Mouse (Mus musculus) inflammation-experienced regulatory T-cells, adult 6 months (primary cell): ENCODE measurements around the gene H2-D1. TPM values are rescaled to one million over a fixed set of nuclear protein-coding genes. Genes with fewer than 3 reads are reported as not detected.
"Not testable (repeated sequence)": the region's sequence is repeated elsewhere in the genome, so short reads cannot be mapped to it uniquely, and the experiment has no call there.

Experiments used
- ATAC-seq: one replicate; pipeline ENCODE4 v1.8.0; 2017
- polyA plus RNA-seq, 3 experiments: library from polyadenylated mRNA; unstranded; fragments of 100-300 nt; shearing (Covaris generic); gene quantifications; one replicate each; pipeline ENCODE4 v1.2.1; 2017

The H2-D1 gene
- 1,000 to 10,000 TPM; 4,089 to 4,363 (median 4,119) TPM for polyA plus RNA-seq

DNA sequence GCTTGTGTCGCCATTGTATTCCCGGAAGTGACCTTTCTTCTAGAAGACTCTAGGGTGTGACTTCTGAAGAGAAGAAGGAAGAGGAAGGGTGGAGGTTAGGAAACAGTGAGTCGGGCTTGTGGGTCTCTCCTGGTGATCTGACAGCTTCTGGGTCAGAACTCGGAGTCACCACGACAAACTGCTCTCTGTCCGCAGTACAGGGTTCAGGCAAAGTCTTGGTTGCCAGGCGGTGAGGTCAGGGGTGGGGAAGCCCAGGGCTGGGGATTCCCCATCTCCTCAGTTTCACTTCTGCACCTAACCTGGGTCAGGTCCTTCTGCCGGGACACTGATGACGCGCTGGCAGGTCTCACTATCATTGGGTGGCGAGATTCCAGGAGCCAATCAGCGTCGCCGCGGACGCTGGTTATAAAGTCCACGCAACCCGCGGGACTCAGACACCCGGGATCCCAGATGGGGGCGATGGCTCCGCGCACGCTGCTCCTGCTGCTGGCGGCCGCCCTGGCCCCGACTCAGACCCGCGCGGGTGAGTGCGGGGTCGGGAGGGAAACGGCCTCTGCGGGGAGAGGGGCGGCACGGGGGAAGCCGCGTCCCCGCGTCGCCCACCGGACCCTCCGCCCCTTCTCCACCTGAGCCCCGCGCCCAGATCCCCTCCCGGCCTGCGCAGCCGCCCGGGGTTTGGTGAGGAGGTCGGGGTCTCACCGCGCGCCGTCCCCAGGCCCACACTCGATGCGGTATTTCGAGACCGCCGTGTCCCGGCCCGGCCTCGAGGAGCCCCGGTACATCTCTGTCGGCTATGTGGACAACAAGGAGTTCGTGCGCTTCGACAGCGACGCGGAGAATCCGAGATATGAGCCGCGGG, at the start of gene H2-D1:
TSS of gene H2-D1 (plus strand) at position 67 of the 859 bp plus-strand sequence.
- peak; percentile 82 for ATAC-seq

DNA sequence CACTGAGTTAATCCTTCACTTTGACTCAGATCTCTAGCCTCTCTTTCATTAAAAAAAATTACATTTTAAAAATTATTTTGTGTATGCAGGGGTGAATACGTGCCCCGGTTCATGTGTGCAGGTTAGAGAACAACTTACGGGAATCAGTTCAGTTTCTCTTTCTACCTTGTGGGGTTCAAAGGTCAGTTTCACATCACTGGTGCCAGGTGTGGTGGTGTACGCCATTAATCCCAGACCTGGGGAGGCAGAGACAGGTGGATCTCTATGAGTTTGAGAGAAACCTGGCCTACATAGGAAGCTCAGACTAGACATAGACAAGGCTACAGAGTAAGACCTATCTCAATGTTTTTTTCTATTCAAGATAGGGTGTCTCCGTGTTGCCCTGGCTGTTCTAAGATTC, 49.5 kb upstream of the H2-D1 start:
- no peak for ATAC-seq

DNA sequence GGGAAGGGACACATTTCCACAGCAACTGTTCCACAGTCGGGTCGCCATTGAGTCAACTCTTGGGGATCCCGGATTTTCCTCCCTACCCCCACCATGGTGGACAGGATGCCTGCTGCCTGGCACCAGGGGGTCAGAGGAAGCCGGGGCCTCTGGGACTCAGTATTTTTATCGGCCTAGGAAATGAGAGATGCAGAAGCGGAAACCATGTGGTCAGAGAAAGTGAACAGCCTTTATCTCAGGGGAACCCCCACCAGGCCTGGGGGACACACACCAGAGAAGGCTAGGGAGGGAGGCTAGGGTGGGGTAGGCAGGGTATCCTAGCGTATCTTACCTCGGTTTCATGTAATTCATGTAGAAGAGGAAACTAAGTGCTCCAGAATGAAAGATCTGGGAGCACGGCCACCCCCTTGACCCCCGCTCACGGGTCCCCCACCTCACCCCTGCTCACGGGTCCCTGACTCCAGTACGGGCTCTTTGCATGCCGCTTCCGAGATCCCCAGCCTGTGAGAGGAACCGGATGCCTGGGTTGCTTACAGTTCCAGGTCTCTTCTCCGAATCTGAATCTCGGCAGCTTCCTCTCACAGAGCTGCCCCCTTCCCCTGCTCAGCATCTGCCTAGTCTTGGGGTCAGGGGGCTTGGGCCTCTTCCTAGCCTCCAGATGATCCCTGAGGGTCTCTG, 43.9 kb upstream of the H2-D1 start:
- ATAC-seq = peak; percentile 58

DNA sequence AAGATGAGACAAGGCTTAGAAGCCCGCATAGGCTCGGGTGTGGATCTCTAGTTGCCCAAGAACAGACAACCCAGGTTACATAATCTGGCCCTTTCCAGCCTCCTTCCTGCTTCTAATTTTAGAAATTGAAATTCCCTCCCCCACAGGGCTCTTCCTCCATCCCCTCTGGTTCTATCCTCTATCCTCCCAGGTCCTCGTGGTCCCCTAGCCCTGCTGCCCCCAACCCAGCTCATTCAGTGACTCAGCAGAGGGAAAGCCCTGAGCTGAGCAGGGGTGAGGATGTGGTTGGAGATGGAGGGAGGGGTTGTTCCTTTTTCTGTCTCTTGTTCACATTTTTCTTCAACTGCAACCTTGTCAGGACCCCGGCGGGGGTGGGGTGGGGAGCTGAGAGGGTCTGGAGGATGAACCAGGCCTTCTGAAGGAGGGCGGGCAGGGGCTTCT, 42.9 kb upstream of the H2-D1 start:
- ATAC-seq = peak; percentile 83

DNA sequence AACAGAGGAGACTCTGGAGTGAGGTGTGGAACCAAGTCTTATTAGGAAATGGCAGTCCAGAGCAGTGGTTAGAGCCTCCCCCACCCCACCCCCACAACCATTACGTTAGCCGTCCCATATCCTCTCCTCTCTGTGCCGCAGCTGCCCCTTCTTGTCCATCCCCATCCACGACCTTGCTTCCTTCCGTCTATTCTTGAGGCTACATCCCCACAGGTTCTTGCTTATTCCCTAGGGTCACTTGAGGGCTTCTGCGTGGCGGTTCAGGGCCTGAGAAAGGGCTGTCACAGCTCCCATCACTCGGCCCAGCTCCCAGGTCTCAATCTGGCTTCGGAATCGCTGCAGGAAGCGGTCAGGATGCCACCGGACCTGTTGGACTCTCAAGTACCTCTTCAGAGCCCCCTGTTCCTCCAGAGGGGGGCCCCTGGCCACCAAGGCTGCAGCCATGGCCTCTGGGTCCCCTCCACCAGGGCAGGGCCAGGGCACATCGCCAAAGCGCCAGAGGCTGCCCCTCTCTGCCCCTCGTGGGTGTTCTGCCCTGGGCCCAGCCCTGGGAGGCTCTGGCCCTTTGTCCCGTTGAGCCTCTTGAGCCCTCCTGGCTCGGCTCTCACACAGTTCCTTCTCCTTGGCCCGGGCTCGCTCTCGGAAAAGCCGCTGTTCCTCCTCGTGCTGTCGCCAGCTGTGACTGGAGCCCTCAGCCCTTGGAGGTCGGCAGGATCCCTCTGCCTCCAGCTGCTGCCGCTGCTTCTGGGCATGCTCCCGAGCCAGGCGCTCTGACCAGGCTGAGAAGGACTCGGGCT, 42.2 kb upstream of the H2-D1 start, which contains the start of gene Gm16181:
TSS of gene Gm16181 (plus strand) at position 679 of the 797 bp plus-strand sequence.
- ATAC-seq = peak; percentile 3

DNA sequence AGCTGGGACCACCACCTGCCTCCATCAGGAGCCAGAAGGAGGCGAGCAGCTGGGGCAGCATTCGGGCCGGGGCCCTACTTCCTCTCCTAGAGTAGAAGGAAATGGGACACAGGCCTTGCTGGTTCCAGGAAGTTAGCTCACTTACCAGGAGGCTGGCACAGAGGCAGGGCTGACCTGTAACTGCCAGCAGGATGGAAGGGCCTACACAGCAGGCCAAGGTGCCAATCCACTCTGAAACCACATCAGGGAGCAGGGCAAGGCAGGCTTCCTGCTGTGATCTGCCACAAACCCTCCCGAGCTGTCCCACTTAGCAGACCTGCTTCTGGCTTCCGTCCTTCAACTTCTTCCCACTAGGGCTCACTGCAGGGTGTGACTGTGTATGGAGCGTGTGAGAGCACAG, 40.2 kb upstream of the H2-D1 start:
- no peak for ATAC-seq

DNA sequence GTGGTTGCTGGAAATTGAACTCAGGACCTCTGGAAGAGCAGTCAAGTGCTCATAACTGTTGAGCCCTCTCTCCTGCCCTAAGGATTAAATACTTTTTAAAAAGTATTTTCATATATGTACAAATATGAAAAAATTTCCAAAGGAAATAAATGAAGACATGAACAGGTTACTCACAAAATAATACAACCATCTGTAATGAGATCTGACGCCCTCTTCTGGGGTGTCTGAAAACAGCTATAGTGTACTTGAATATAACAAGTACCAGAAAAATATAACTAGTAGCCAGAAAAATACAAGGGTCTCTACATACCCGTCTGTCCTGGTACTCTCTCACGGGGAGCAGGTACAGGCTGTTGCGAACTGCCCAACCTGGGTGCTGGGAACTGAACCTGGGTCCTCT, 37.9 kb upstream of the H2-D1 start:
- ATAC-seq = no peak

DNA sequence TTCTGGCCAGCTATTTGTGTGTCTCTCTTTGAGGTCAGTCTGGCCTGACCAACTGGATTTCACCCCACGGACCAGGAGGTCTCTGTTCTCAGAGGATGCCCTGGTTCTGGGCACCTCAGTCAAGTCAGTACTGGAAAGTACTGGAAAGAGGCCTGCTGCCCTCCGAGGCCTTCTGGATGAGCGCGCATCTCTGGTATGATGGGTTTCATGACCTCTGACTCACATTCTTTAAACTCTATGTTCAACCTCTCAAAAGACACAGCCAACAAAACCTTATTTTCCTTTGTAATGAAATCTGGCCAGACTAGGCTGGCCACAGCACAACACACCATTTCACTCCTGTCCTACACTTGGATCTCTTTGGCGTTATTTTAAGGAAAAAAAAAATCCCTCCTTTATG, 37.1 kb upstream of the H2-D1 start:
- no peak for ATAC-seq

DNA sequence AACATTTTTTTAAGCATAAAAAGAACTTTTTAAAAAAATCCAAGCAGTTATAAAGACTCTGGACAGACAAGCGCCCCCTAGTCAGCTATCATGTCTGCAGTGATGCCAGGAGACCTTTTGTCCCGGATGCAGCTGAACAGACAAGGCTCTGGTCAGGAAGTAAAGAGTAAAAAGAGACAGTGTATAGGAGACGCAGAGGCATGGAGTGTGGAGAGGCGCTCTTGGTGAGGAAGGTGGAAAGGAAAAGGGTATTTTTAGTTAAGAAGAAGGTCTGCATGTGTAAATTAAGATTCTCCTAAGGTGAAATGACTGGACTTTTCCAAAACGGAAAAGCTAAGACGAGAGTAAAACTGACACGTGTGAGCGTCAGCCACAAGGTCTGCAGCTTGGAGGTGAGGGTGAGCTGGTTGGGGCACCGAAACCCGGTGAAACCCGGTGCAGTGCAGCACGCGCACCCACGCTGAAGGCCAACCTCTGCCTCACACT, 35.9 kb upstream of the H2-D1 start:
- peak; percentile 35 for ATAC-seq

DNA sequence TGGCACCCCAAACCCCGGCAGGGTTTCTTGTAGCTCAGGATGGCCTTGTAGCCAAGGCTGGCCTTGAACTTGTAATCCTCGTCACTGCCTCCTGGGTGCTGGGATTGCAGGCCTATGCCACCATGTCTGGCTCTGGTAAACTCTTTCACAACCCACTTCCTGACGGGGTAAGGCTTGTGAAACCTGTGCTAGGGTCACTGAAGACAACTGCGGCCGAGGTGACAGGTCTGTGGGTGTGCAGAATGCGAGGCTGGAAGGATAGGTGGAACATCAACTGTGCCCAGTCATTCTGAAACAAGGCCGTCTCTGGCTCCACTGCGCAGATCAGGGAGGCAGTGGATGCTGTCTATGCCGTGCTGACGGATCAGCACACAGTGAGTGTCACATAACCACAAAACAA, 31.5 kb upstream of the H2-D1 start:
- ATAC-seq = peak; percentile 57

DNA sequence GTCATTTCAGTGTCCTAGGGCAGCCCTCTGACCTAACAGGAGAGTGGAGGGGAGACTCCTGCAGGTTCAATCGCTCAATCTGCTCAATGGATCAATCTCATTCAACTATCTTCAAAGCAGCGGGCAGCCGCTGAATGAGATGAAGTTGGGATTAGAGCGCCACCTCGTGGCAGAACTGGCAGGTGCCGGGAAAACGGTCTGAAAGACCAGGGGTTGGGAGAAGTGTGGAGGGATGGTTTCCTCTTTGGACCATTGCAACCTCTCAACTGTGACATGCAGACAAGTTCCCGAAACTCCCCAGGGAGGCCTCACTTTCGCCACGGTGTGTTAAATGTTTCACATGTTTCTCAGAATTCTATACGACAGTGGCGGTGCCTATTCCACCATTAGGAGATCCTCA, 30.5 kb upstream of the H2-D1 start:
- no peak for ATAC-seq

DNA sequence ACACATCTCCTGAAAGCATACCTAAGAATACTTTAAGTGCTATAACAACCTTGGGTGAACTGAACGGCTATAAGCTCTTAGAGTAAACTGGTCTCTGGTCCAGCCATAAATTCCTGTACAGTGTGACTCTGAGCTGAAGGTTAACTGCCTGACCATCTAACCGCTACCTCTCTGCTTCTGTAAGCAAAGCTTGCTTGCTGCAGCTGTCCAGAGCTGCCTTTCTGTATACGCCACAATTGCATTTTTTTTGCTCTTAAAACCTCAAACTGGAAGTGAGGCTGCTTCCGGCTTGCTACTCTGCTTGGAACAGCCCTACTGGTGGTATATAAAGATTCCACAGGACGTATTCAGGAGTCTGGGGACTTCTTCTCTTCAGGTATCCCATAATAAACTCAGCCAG, 29.9 kb upstream of the H2-D1 start:
- ATAC-seq = peak; percentile 15

DNA sequence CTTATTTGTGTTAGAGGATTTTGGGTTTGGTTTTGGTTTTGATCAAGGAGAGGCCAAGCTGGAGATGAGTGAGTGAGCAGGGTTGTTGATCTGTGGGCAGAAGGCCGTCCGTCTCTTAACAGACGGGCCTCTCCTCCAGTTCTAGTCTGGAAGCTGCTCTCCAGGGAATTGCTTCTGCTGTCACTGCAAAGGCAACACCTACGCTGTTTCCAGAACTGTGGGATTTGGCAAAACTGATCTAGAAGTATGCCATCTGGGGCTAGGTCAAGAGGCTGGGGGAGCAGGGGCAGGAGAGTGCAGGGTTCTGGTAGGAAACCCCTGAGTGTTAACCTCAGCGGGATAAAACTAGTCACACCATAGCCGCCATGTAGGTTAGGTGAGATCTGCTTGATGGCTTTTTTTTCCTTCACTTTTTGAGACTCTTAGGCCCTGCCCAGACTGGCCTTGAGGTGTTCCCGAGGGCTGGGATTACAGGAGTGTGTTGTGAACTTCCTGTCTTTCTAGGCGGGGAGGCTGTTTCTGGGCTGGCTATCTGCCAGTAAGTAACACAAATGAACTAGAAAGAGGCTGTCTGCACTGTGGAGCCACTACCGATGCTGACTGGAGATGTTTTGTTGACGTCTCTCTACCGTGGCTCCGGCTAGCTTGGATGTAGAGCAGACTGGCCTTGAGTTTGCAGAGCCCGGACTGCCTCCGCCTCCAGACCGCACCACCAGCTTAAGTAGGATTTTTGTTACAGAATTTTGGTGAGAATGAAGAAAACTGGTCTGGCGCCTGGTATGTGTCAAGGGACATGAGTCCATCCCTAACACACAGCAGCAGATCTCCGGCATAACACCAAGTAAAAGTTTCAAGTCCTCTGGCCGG, 29.2 kb upstream of the H2-D1 start, which contains the start of gene Atp6v1g2:
TSS of gene Atp6v1g2 (plus strand) at position 547 of the 867 bp plus-strand sequence.
- no peak for ATAC-seq

DNA sequence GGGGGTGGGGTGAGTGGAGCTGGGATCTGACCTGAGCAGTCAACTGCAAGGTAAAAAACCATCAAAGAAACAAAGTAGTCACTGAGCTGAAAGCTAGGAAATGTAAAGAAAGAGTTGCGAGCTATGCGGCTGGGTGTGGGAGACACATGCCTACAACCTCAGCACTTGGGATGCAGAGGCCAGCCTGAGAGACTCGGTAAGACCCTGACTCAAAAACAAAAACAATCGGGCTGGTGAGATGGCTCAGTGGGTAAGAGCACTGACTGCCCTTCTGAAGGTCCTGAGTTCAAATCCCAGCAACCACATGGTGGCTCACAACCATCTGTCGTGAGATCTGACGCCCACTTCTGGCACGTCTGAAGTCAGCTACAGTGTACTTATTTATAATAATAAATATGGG, 28.4 kb upstream of the H2-D1 start:
- not testable (repeated sequence) for ATAC-seq

DNA sequence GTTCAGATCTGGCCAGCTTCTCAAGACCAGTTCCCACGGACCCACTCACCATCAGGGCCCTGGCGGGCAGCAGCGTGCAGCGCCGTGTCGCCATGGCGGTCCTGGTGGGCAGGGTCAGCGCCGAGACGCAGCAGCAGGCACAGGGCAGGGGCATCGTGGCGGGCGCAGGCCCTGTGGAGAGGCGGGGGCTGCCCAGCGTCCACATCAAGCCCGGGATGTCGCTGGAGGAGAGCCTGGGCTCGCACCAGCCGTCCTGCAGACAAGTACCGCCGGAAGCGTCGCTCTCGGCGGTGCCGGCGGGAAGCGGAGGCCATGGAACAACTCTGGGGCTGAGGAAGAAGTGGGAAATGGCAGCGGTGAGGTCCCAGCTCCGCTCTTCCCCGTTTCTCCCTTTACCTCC, 27.6 kb upstream of the H2-D1 start:
- no peak for ATAC-seq

DNA sequence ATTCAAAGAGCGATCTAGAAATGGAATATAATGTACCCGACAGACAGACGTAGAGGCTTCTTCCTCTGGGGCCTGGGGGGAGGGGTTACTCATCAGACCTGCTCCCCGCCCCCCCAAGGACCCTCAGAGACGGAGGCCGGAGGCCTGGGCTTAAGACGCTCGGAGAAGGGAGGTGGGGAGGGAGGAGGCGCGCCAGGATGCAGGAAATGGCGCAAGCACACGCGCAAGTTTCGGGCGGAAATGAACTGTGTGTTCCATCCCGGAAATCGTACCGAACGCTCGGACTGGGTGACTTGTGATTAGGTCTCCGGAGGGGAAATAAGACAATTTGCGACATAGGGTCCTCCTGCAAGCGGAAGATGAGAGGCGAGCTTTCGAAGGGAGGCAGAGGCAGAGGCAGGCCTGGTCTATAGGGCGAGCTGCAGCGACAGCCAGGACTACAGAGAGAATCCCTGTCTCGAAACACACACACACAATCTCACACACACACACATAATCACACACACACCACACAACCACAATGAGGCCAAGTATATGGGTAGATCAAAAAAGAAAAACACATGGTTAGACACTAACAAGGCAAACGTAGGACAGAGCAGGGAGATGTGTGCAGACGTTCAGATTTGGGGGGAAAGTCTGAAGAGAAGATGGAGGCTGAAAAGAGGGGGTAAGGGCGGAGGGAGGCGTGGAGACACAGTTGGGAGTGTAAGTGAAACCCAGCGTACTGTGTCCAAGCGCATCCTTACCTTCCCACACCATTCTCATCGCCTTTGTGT, 26.7 kb upstream of the H2-D1 start, which contains the start of gene Nfkbil1:
TSS of gene Nfkbil1 (minus strand) at position 179 of the 776 bp plus-strand sequence.
- ATAC-seq = peak; percentile 52

DNA sequence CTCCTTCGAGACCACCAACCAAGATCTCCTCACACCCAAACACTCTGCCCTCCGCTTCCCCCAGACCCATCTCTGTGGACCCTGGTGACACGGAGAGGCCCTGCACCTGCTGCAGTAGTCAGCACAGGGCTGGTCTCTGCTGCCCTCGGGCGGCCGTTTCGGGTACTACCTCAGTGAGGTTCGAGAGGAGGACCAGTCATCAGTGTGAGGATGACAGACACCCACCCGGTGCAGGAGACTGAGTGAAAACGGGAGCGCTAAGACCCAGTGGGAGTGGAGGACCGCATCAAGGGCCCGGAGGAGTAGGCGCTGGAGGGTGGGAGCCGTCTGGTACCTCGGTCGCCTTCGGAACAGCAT, 26.2 kb upstream of the H2-D1 start:
- ATAC-seq = peak; percentile 64

DNA sequence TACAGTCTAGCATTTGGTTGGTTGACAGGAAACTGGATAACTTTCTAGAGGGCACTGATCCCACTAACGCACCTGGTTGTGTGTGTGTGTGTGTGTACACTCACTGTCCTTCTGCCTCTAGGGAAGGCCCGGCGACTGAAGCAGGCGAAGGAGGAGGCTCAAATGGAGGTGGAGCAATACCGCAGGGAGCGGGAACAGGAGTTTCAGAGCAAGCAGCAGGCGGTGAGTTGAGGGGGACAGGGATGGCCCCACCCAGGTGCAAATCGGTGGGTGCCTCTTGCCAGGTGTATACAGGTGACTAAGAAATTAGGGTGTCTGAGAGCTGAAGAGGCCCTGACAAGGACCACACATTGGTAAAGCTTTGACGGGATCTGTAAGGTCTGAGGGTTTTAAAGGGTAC, 25.5 kb upstream of the H2-D1 start:
- no peak for ATAC-seq

DNA sequence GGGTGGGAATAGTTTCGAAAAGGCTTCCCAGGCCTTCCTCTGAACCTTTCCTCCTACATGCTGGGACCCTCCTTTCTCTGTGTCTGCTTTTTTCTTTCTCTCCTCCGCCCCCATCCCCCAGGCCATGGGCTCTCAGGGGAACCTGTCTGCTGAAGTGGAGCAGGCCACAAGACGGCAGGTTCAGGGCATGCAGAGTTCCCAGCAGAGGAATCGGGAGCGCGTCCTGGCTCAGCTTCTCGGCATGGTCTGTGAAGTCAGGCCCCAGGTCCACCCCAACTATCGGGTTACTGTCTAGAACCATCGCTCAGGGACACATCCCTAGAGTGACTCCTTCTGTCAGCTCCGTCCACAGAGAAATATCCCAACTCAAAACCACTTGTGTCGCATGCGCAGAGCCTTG, 25.0 kb upstream of the H2-D1 start:
- ATAC-seq = no peak

DNA sequence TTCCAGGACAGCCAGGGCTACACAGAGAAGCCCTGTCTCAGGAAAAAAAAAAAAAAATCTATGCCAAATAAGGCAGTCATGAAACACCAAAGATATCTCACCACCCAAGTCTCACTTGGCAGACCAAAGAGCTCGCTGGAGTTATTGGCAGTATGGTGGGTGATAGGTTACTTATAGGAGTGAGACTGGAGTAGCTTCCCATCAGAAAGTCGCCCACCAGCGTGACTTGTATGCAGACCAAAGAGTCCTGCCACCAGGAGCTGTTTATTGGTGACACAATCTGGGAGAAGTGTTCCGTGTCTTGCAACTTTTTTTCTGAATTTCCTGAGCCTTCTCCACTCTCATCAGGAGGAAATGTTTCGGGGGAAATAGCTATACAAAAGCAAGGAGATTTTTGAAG, 22.8 kb upstream of the H2-D1 start:
- ATAC-seq = no peak
